Mouse (Mus musculus): Measurements from ENCODE around the gene Flii. TPM values are rescaled to one million over a fixed set of nuclear protein-coding genes. Genes with fewer than 3 reads are reported as not detected.

Flii gene
- polyA plus RNA-seq, 1 experiment: 68.8 TPM

- Histone ChIP-seq H3K4me3 (ENCODE audit: insufficient read depth, low read depth, low read length) (no peak overlapping the region), H3K4me1 (ENCODE audit: control insufficient read depth, insufficient read depth, insufficient read length, low read length) (peaks cover 7% of the 10 kb centered on the region; the same call in 1 of the 2 replicates), H3K27ac (replicated peaks; ENCODE audit: low read depth, low read length) (peak overlapping the region; percentile 32)
Measured at GRCm38 (mm10) chr11:60706696-60707480, 20.2 kb downstream of the Flii start.

- Histone ChIP-seq H3K4me1 (ENCODE audit: control insufficient read depth, insufficient read depth, insufficient read length, low read length) (peaks cover 7% of the 10 kb centered on the region; the same call in 1 of the 2 replicates), H3K4me3 (ENCODE audit: insufficient read depth, low read depth, low read length) (no peak overlapping the region), H3K27ac (replicated peaks; ENCODE audit: low read depth, low read length) (no peak overlapping the region)
Measured at GRCm38 (mm10) chr11:60706076-60706475, 21.0 kb downstream of the Flii start.

- H3K4me1 ChIP-seq (ENCODE audit: control insufficient read depth, insufficient read depth, insufficient read length, low read length): peaks cover 8% of the 10 kb centered on the region; the same call in 1 of the 2 replicates
- H3K4me3 ChIP-seq (ENCODE audit: insufficient read depth, low read depth, low read length): no peak overlapping the region
- no peak overlapping the region for H3K27ac ChIP-seq (replicated peaks; ENCODE audit: low read depth, low read length)
Measured at GRCm38 (mm10) chr11:60705255-60705654, 21.8 kb downstream of the Flii start.

- H3K4me3 ChIP-seq (ENCODE audit: insufficient read depth, low read depth, low read length): no peak overlapping the region
- H3K4me1 ChIP-seq (ENCODE audit: control insufficient read depth, insufficient read depth, insufficient read length, low read length): peaks cover 9% of the 10 kb centered on the region; the same call in 1 of the 2 replicates
- no peak overlapping the region for H3K27ac ChIP-seq (replicated peaks; ENCODE audit: low read depth, low read length)
Measured at GRCm38 (mm10) chr11:60704023-60704880, 22.8 kb downstream of the Flii start.

GRCm38 (mm10) chr11:60703131-60703530 lies 23.9 kb downstream of the Flii start:
- H3K27ac ChIP-seq (replicated peaks; ENCODE audit: low read depth, low read length): no peak overlapping the region
- H3K4me3 ChIP-seq (ENCODE audit: insufficient read depth, low read depth, low read length): no peak overlapping the region
- peaks cover 9% of the 10 kb centered on the region; the same call in 1 of the 2 replicates for H3K4me1 ChIP-seq (ENCODE audit: control insufficient read depth, insufficient read depth, insufficient read length, low read length)

GRCm38 (mm10) chr11:60701611-60702010 lies 25.5 kb downstream of the Flii start:
- 0 out of 2 replicates have a peak, but pooled peaks cover 2% of the 10 kb centered on the region for H3K4me1 ChIP-seq (ENCODE audit: control insufficient read depth, insufficient read depth, insufficient read length, low read length)
- no peak overlapping the region for H3K27ac ChIP-seq (replicated peaks; ENCODE audit: low read depth, low read length)
- H3K4me3 ChIP-seq (ENCODE audit: insufficient read depth, low read depth, low read length): no peak overlapping the region

GRCm38 (mm10) chr11:60700320-60701185 lies 26.5 kb downstream of the Flii start:
- Histone ChIP-seq H3K4me1 (ENCODE audit: control insufficient read depth, insufficient read depth, insufficient read length, low read length) (0 out of 2 replicates have a peak, but pooled peaks cover 2% of the 10 kb centered on the region), H3K4me3 (ENCODE audit: insufficient read depth, low read depth, low read length) (peak overlapping the region; percentile 87), H3K27ac (replicated peaks; ENCODE audit: low read depth, low read length) (no peak overlapping the region)

GRCm38 (mm10) chr11:60699524-60700075 lies 27.5 kb downstream of the Flii start, which contains the start of gene Llgl1:
Gene Llgl1 (plus strand): TSS chr11:60699723.
- Histone ChIP-seq H3K27ac (replicated peaks; ENCODE audit: low read depth, low read length) (peak within 1 kb of the TSS; percentile 91), H3K4me1 (ENCODE audit: control insufficient read depth, insufficient read depth, insufficient read length, low read length) (0 out of 2 replicates have a peak, but pooled peaks cover 2% of the 10 kb centered on the region), H3K4me3 (ENCODE audit: insufficient read depth, low read depth, low read length) (peak within 1 kb of the TSS; percentile 87)

- Histone ChIP-seq H3K27ac (replicated peaks; ENCODE audit: low read depth, low read length) (peak overlapping the region; percentile 91), H3K4me3 (ENCODE audit: insufficient read depth, low read depth, low read length) (peak overlapping the region; percentile 87), H3K4me1 (ENCODE audit: control insufficient read depth, insufficient read depth, insufficient read length, low read length) (0 out of 2 replicates have a peak, but pooled peaks cover 2% of the 10 kb centered on the region)
Measured at GRCm38 (mm10) chr11:60698806-60699523, 28.1 kb downstream of the Flii start.

GRCm38 (mm10) chr11:60697561-60697960 lies 29.5 kb downstream of the Flii start:
- 0 out of 2 replicates have a peak, but pooled peaks cover 2% of the 10 kb centered on the region for H3K4me1 ChIP-seq (ENCODE audit: control insufficient read depth, insufficient read depth, insufficient read length, low read length)
- no peak overlapping the region for H3K27ac ChIP-seq (replicated peaks; ENCODE audit: low read depth, low read length)
- no peak overlapping the region for H3K4me3 ChIP-seq (ENCODE audit: insufficient read depth, low read depth, low read length)

GRCm38 (mm10) chr11:60696165-60696564 lies 30.9 kb downstream of the Flii start:
- H3K4me1 ChIP-seq (ENCODE audit: control insufficient read depth, insufficient read depth, insufficient read length, low read length): 0 out of 2 replicates have a peak, but pooled peaks cover 2% of the 10 kb centered on the region

More at GRCm38 (mm10) chr11:60696165-60696564, 30.9 kb downstream of the Flii start:
- H3K27ac ChIP-seq (replicated peaks; ENCODE audit: low read depth, low read length): no peak overlapping the region
- H3K4me3 ChIP-seq (ENCODE audit: insufficient read depth, low read depth, low read length): no peak overlapping the region
